Mouse (Mus musculus): ENCODE measurements around the gene Gm10663.

The Gm10663 gene

GRCm38 (mm10) chr8:65087711-65088110 lies 12.9 kb downstream of the Gm10663 start:
- no peak for DNase-seq (ENCODE audit: low spot score)

DNA sequence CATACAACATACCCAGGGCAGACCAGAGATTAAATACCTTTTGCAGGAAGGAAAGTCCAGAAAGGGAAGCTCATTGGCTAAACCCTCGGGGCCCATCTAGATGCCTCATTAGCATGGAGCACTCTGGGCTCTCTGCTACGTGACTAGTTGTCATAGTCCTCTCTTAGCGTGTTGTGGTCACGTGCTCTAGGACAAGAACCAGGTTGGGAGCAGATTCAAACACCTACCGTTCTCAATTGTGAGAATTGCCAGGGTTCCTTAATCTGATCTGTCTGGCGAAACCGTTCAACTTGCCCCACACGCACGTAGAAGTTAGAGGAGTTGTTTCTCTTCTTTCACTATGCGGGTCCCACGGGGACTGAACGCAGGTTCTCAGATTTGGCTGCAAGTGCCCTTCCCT lies 13.3 kb downstream of the Gm10663 start:
- DNase-seq (ENCODE audit: low spot score), result no peak

GRCm38 (mm10) chr8:65089781-65090180 lies 14.9 kb downstream of the Gm10663 start:
- DNase-seq (ENCODE audit: low spot score), result no peak

DNA sequence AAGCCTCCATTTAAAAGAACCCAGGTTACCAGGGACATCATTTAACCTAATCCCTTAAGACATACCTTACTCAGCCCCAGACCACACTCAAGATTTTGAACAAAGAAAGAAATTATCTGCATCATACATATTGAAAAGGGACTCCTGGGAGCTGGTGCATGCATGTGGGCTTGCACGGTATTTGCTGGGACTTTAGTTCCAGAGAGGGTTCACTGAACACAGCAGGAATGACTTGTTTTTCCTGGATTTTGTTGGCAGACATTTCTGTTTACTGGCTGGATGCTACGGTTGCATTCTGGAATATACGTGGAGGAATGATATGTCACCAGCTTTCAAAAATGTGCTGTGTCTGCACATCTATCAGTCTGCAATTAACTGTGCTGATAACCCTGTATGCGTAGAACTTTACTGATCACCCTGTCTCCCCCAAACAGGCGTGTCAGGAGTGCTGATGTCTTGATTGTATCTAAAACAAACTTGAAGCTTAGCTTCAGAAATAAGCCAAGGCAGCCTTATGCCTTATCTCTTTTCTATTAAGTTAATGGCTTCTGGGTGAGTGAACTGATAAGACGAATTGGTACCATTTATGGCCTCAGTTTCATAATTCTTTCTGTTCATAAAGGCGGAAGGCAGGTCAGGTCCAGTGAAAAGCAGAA lies 23.1 kb downstream of the Gm10663 start:
- DNase-seq (ENCODE audit: low spot score), result no peak

DNA sequence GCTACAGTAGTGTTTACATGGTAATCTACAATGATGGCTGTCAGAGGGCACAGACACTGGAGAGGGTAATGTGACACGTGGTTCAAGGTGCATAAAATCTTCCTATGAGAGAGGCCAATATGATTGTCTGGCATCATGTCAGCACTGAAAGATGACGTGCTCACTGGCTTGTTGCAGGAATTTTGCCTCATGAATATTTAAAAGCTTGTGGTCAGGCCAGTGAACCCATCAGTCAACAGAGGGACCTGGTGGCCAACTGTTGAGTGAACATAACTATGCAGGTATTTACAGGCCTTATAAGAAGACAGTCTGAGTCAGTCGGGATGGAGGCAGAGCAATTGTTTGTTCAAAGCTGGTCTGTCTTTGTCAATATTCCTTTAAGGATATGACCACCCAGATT lies 24.9 kb downstream of the Gm10663 start:
- no peak for DNase-seq (ENCODE audit: low spot score)

GRCm38 (mm10) chr8:65103632-65104031 lies 28.8 kb downstream of the Gm10663 start:
- DNase-seq (ENCODE audit: low spot score), result no peak

DNA sequence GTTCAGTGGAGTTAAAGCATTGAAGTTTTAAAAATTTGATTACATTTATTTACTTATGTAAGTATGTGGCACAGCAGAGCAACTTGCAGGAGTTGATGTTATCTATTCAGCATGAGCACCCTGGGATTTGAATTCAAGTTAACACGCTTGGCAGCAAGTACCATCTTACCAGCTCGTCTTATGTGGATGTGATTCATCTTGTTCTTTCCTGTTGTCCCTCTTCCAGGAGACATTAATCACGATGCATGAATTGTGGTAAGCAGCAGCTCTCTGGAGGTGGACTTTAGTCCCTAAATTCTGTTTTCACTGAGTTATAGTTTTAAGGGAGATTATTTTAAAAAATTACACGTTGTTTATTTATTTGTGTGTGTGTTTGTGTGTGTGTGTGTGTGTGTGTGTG lies 29.2 kb downstream of the Gm10663 start:
- DNase-seq (ENCODE audit: low spot score), result no peak

GRCm38 (mm10) chr8:65107936-65108718 lies 33.3 kb downstream of the Gm10663 start:
- no peak for DNase-seq (ENCODE audit: low spot score)

DNA sequence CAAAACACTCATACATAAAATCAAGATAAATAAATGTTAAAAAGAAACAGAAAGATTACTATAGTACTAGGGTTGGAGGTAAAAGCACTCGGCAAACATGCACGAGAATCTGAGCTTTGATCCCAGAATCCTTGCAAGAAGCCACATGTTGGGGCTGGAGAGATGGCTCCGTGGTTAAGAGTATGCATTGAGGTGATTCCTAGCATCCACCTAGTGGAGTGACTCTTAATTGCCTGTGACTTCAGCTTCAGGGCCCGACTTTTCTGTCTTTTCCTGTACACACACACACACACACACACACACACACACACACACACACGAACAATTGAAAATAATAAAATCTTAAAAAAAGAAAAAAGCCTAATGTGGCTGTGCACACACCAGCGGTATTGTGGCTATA lies 34.1 kb downstream of the Gm10663 start:
- no peak for DNase-seq (ENCODE audit: low spot score)

DNA sequence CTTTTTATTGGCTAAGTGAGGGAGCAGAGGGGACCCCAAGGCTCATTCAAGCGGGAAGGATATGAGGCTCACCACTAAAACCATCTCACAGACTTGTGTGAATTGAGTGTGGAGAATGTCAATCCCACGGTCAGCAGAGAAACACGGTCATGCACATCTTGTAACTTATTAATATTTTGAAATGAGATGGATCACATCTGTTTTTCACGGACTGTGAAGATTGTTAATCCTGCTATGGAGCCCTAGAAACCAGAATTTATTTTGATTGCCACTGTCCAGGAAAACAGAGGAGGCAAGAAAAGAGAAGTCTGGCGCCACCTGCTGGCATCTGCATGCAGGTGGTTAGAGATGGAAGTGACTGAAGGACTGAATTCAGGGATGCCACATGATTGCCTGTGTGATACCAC lies 35.5 kb downstream of the Gm10663 start:
- DNase-seq (ENCODE audit: low spot score), result no peak

GRCm38 (mm10) chr8:65112092-65112491 lies 37.3 kb downstream of the Gm10663 start:
- DNase-seq (ENCODE audit: low spot score), result no peak

DNA sequence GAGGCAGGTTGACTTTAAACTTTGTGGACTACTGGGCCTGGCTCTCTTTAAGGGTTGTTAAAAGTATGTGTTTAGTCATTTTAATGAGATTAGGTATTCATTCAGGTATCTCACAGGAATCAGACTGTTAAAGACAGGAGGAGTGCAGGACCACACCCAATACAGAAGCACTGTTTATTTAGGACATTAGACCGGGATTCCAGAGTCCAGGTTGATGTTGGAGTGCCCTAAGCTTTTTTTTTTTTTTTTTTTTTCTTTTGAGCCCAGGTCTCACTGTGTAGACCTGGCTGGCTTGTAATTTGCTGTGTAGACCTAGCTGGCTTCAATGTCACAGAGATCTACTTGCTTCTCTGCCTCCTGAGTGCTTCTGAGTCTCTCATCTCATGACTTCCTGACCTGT lies 51.2 kb downstream of the Gm10663 start:
- DNase-seq (ENCODE audit: low spot score), result no peak

DNA sequence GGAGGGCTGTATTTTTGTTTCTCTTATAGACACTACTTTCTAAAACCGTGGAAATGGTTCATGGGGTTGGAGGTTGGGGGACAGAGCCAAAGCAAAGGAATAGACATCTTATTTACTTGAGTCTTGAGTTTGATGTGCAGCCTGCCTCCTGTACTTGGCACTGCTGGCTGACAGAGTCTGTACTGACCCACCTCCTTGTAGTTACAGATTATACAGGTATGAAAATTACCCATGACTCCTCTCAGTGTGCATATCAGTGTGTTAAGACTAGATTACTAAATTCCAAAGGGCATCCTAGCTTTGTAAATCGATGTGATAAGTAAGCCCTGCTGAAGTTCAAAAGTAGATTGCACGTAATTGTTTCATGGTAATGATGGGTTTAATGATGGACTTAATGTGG lies 51.6 kb downstream of the Gm10663 start:
- no peak for DNase-seq (ENCODE audit: low spot score)

All from spleen, adult 12 weeks (tissue).